Mouse (Mus musculus): Measurements from ENCODE around the gene Son. TPM values are rescaled to one million over a fixed set of nuclear protein-coding genes. Genes with fewer than 3 reads are reported as not detected.

The Son gene
- polyA plus RNA-seq, 1 experiment from 2014 or later: 143 TPM

DNA sequence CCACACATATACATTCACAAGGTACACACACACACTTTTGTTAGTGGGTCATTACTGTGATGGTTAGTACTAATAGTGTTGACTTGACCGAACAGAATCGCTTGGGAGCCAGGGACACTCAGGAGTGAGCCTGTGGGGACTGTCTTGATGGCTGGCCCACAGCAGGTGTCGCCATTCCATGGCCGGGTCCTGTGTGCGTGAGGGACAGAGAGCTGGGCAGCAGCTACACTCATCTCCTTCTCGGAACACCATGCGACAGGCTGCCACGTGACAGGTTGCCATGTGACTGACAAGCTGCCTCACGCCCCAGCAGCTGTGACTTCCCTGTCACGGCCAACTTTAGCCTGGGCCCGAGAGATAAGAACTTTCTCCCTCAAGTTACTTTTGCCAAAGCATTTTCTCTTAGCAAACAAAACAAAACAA is 69.6 kb downstream of the Son start:
- no peaks in the 10 kb centered on the region for H3K36me3 ChIP-seq (replicated peaks; ENCODE audit: control insufficient read depth, insufficient read depth, low read depth, low read length)
- H3K4me1 ChIP-seq (ENCODE audit: control insufficient read depth, insufficient read depth, low read length): no peaks in the 10 kb centered on the region
- no peak overlapping the region for H3K4me2 ChIP-seq (ENCODE audit: low read depth, low read length)
- H3K4me3 ChIP-seq (ENCODE audit: low read depth, low read length): no peak overlapping the region
- DNase-seq (ENCODE audit: low spot score): no peak
- ATAC-seq (replicated peaks; ENCODE audit: insufficient number of reproducible peaks, low FRiP score, low TSS enrichment, low read depth): no peak
- no peak overlapping the region for H3K27ac ChIP-seq (replicated peaks; ENCODE audit: low read depth, low read length)
- H3K9ac ChIP-seq (replicated peaks; ENCODE audit: low read length): no peak overlapping the region
- WGBS: 86% methylated on average over 11 of the region's 11 CpGs
- no peaks in the 10 kb centered on the region for H3K9me3 ChIP-seq (replicated peaks; ENCODE audit: control insufficient read depth, low read length)
- no peaks in the 10 kb centered on the region for H3K27me3 ChIP-seq (ENCODE audit: control insufficient read depth, insufficient read depth, low read length)

DNA sequence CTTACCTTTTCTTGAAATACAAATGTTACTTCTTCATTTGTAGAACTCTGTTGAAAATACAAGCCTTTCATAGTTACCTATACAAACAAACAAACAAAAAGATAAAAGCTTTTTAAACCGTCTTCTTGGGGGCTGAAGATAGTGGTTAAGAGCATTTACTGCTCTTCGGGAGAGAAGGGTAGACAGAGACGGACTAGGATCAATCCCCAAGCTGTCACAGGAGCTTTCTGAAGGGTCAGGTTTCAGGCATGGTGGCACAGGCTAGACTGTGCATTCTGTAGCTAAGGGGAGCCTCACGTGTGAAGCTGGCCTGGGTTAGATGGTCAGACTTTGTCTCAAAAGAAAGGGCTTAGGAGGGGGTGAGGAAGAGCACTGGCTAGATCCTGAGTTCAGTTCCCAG is 70.1 kb downstream of the Son start:
- no peak overlapping the region for H3K4me2 ChIP-seq (ENCODE audit: low read depth, low read length)
- DNase-seq (ENCODE audit: low spot score) (no peak), ATAC-seq (replicated peaks; ENCODE audit: insufficient number of reproducible peaks, low FRiP score, low TSS enrichment, low read depth) (no peak)
- 86% methylated on average over 4 of the region's 4 CpGs for WGBS
- no peaks in the 10 kb centered on the region for H3K9me3 ChIP-seq (replicated peaks; ENCODE audit: control insufficient read depth, low read length)
- no peaks in the 10 kb centered on the region for H3K4me1 ChIP-seq (ENCODE audit: control insufficient read depth, insufficient read depth, low read length)
- H3K9ac ChIP-seq (replicated peaks; ENCODE audit: low read length): no peak overlapping the region
- H3K27me3 ChIP-seq (ENCODE audit: control insufficient read depth, insufficient read depth, low read length): no peaks in the 10 kb centered on the region
- H3K4me3 ChIP-seq (ENCODE audit: low read depth, low read length): no peak overlapping the region
- no peaks in the 10 kb centered on the region for H3K36me3 ChIP-seq (replicated peaks; ENCODE audit: control insufficient read depth, insufficient read depth, low read depth, low read length)
- H3K27ac ChIP-seq (replicated peaks; ENCODE audit: low read depth, low read length): no peak overlapping the region

DNA sequence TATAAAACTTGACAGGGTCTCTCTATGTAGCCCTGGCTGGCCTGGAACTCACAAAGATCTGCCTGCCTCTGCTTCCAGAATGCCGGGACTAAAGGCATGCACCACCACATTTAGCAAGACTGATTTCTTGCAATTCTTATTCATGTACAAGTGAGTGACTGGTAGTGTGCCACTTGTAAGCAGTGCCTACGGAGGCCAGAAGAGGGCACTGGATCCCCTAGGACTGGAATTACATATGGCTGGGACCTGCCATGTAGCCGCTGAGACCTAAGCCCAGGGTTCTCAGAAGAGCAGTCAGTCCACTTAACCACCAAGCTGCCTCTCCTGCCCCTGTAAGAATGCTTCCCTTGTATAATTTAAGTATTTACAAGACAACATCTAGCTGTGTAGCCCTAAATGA is 76.9 kb downstream of the Son start:
- Histone ChIP-seq H3K9me3 (replicated peaks; ENCODE audit: control insufficient read depth, low read length) (no peaks in the 10 kb centered on the region), H3K36me3 (replicated peaks; ENCODE audit: control insufficient read depth, insufficient read depth, low read depth, low read length) (no peaks in the 10 kb centered on the region), H3K4me2 (ENCODE audit: low read depth, low read length) (no peak overlapping the region), H3K4me3 (ENCODE audit: low read depth, low read length) (no peak overlapping the region), H3K4me1 (ENCODE audit: control insufficient read depth, insufficient read depth, low read length) (no peaks in the 10 kb centered on the region), H3K9ac (replicated peaks; ENCODE audit: low read length) (no peak overlapping the region), H3K27me3 (ENCODE audit: control insufficient read depth, insufficient read depth, low read length) (no peaks in the 10 kb centered on the region), H3K27ac (replicated peaks; ENCODE audit: low read depth, low read length) (no peak overlapping the region)
- DNase-seq (ENCODE audit: low spot score) (peak; percentile 57), ATAC-seq (replicated peaks; ENCODE audit: insufficient number of reproducible peaks, low FRiP score, low TSS enrichment, low read depth) (no peak)
- 44% methylated on average over 3 of the region's 3 CpGs for WGBS

DNA sequence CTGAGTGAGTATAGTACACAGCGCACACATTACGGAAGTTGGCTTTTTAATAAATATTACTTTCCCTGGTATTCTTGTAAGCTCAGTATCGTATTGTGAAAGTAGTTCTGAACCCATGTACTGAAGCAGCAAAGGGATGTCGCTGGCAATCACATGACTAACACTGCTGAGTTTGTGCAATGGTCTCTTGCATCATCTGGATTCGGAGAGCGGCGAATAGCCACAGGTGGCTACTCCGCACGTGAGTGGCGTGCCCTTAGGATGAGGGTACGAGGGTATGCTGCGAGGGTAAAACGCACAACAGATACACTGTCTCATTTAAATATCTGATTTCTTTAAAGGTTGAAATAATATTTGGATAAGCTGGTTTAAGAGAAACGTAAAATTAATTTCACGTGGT is 80.1 kb downstream of the Son start:
- H3K9me3 ChIP-seq (replicated peaks; ENCODE audit: control insufficient read depth, low read length): no peaks in the 10 kb centered on the region
- no peak overlapping the region for H3K9ac ChIP-seq (replicated peaks; ENCODE audit: low read length)
- no peak overlapping the region for H3K27ac ChIP-seq (replicated peaks; ENCODE audit: low read depth, low read length)
- peak overlapping the region; percentile 46; the same call in 1 of the 2 replicates for H3K4me2 ChIP-seq (ENCODE audit: low read depth, low read length)
- H3K4me1 ChIP-seq (ENCODE audit: control insufficient read depth, insufficient read depth, low read length): no peaks in the 10 kb centered on the region
- DNase-seq (ENCODE audit: low spot score): no peak
- WGBS: 88% methylated on average over 15 of the region's 15 CpGs
- no peak for ATAC-seq (replicated peaks; ENCODE audit: insufficient number of reproducible peaks, low FRiP score, low TSS enrichment, low read depth)
- no peaks in the 10 kb centered on the region for H3K36me3 ChIP-seq (replicated peaks; ENCODE audit: control insufficient read depth, insufficient read depth, low read depth, low read length)
- no peaks in the 10 kb centered on the region for H3K27me3 ChIP-seq (ENCODE audit: control insufficient read depth, insufficient read depth, low read length)
- no peak overlapping the region for H3K4me3 ChIP-seq (ENCODE audit: low read depth, low read length)

GRCm38 (mm10) chr16:91728123-91729065 is 81.1 kb downstream of the Son start, which contains the start of gene Cryzl1:
Gene Cryzl1, minus strand, starts transcription at chr16:91728975.
- peak within 1 kb of the TSS; percentile 93 for H3K4me3 ChIP-seq (ENCODE audit: low read depth, low read length)
- 1% methylated on average over 46 of the region's 46 CpGs for WGBS
- peak; percentile 95 for ATAC-seq (replicated peaks; ENCODE audit: insufficient number of reproducible peaks, low FRiP score, low TSS enrichment, low read depth)

More at GRCm38 (mm10) chr16:91728123-91729065, 81.1 kb downstream of the Son start, which contains the start of gene Cryzl1:
- peak within 1 kb of the TSS; percentile 95 for H3K9ac ChIP-seq (replicated peaks; ENCODE audit: low read length)
- no peaks in the 10 kb centered on the region for H3K4me1 ChIP-seq (ENCODE audit: control insufficient read depth, insufficient read depth, low read length)
- H3K9me3 ChIP-seq (replicated peaks; ENCODE audit: control insufficient read depth, low read length): no peaks in the 10 kb centered on the region
- no peaks in the 10 kb centered on the region for H3K36me3 ChIP-seq (replicated peaks; ENCODE audit: control insufficient read depth, insufficient read depth, low read depth, low read length)
- H3K27ac ChIP-seq (replicated peaks; ENCODE audit: low read depth, low read length): peak within 1 kb of the TSS; percentile 93
- peak within 1 kb of the TSS; percentile 56 for H3K4me2 ChIP-seq (ENCODE audit: low read depth, low read length)
- peak; percentile 99 for DNase-seq (ENCODE audit: low spot score)
- no peaks in the 10 kb centered on the region for H3K27me3 ChIP-seq (ENCODE audit: control insufficient read depth, insufficient read depth, low read length)

Other genes with a start within 250 kb of the Son start
- gene Il10rb, start 241.3 kb upstream of the Son start, polyA plus RNA-seq (2014; fragmentation: Nextera tagmentation; extraction: Ambion mirVana): 9.8 and 9.9 TPM in 2 replicates
- gene Ifnar1, start 162.3 kb upstream of the Son start, polyA plus RNA-seq (2014; fragmentation: Nextera tagmentation; extraction: Ambion mirVana): 51.5 and 57.4 TPM in 2 replicates
- gene Ifngr2, start 100.4 kb upstream of the Son start, polyA plus RNA-seq (2014; fragmentation: Nextera tagmentation; extraction: Ambion mirVana): 40.4 and 41.4 TPM in 2 replicates
- gene Tmem50b, start 49.7 kb upstream of the Son start, polyA plus RNA-seq (2014; fragmentation: Nextera tagmentation; extraction: Ambion mirVana): 39.8 and 41.6 TPM in 2 replicates
- 3.5 and 4.7 TPM in 2 replicates for gene Dnajc28, start 28.5 kb upstream of the Son start, polyA plus RNA-seq (2014; fragmentation: Nextera tagmentation; extraction: Ambion mirVana)
- gene Gart, start 554 bp upstream of the Son start, polyA plus RNA-seq (2014; fragmentation: Nextera tagmentation; extraction: Ambion mirVana): 113 and 117 TPM in 2 replicates
- 32.4 and 36.7 TPM in 2 replicates for gene Donson, start 41.3 kb downstream of the Son start, polyA plus RNA-seq (2014; fragmentation: Nextera tagmentation; extraction: Ambion mirVana)
- 66.7 and 76.4 TPM in 2 replicates for gene Cryzl1, start 81.5 kb downstream of the Son start, polyA plus RNA-seq (2014; fragmentation: Nextera tagmentation; extraction: Ambion mirVana)
- 36.5 and 40.1 TPM in 2 replicates for gene Itsn1, start 81.8 kb downstream of the Son start, polyA plus RNA-seq (2014; fragmentation: Nextera tagmentation; extraction: Ambion mirVana)

All from embryonic facial prominence, embryonic 11.5 days (tissue).